Mouse (Mus musculus): ENCODE results near the gene Olfr90.

The Olfr90 gene

GRCm38 (mm10) chr17:37062101-37062641 lies 26.1 kb downstream of the Olfr90 start:
- DNase-seq (ENCODE audit: low read depth, low spot score): no peak

- no peak for DNase-seq (ENCODE audit: low read depth, low spot score)
These were observed 26.9 kb downstream of the Olfr90 start for GRCm38 (mm10) chr17:37061435-37061834.

GRCm38 (mm10) chr17:37056957-37057356 lies 31.3 kb downstream of the Olfr90 start:
- no peak for DNase-seq (ENCODE audit: low read depth, low spot score)

- DNase-seq (ENCODE audit: low read depth, low spot score): no peak
These were observed 36.6 kb downstream of the Olfr90 start for GRCm38 (mm10) chr17:37051745-37052144.

GRCm38 (mm10) chr17:37050876-37051275 lies 37.4 kb downstream of the Olfr90 start:
- no peak for DNase-seq (ENCODE audit: low read depth, low spot score)

- peak; percentile 48 for DNase-seq (ENCODE audit: low read depth, low spot score)
These were observed 37.9 kb downstream of the Olfr90 start for GRCm38 (mm10) chr17:37050399-37050798.

- no peak for DNase-seq (ENCODE audit: low read depth, low spot score)
These were observed 38.6 kb downstream of the Olfr90 start for GRCm38 (mm10) chr17:37049570-37050310.

- DNase-seq (ENCODE audit: low read depth, low spot score): no peak
These were observed 39.9 kb downstream of the Olfr90 start for GRCm38 (mm10) chr17:37048383-37048782.

- DNase-seq (ENCODE audit: low read depth, low spot score): no peak
These were observed 40.3 kb downstream of the Olfr90 start for GRCm38 (mm10) chr17:37047981-37048380.

GRCm38 (mm10) chr17:37047332-37047976 lies 40.8 kb downstream of the Olfr90 start:
- DNase-seq (ENCODE audit: low read depth, low spot score): no peak

- DNase-seq (ENCODE audit: low read depth, low spot score): no peak
These were observed 41.8 kb downstream of the Olfr90 start for GRCm38 (mm10) chr17:37046312-37047112.

GRCm38 (mm10) chr17:37045611-37046311 lies 42.5 kb downstream of the Olfr90 start, which contains the start of gene Gabbr1:
TSS of gene Gabbr1 (plus strand) at chr17:37045966.
- peak; percentile 40 for DNase-seq (ENCODE audit: low read depth, low spot score)

GRCm38 (mm10) chr17:37044651-37045244 lies 43.6 kb downstream of the Olfr90 start:
- DNase-seq (ENCODE audit: low read depth, low spot score): no peak

- DNase-seq (ENCODE audit: low read depth, low spot score): no peak
These were observed 49.0 kb downstream of the Olfr90 start for GRCm38 (mm10) chr17:37039127-37039894.

All from skeletal muscle tissue, adult 2 months (tissue).